Mouse (Mus musculus) kidney, postnatal 4 days (tissue): ENCODE measurements around the gene Mid1.
A peak's percentile ranks its signal among the peaks of the same experiment; 100 is the strongest.
"Not testable (repeated sequence)": the region's sequence is repeated elsewhere in the genome, so short reads cannot be mapped to it uniquely, and the experiment has no call there.

Experiments
- DNase-seq, 2 experiments: peaks; one replicate each; pipeline ENCODE4 v3.0.0; 2021; ENCODE audit warnings: mixed read lengths in 2 of 2

Gene Mid1

GRCm38 (mm10) chrX:170003536-170003935 lies 318.5 kb downstream of the Mid1 start:
- DNase-seq, result not testable (repeated sequence)

GRCm38 (mm10) chrX:170004236-170004635 lies 319.2 kb downstream of the Mid1 start:
- not testable (repeated sequence) for DNase-seq

- DNase-seq, result not testable (repeated sequence)
These were observed 319.8 kb downstream of the Mid1 start for GRCm38 (mm10) chrX:170004793-170005192.

GRCm38 (mm10) chrX:170005194-170005593 lies 320.2 kb downstream of the Mid1 start:
- DNase-seq, result peak; percentile 61 to 73

GRCm38 (mm10) chrX:170005695-170006297 lies 320.8 kb downstream of the Mid1 start:
- not testable (repeated sequence) for DNase-seq

- not testable (repeated sequence) for DNase-seq
These were observed 321.8 kb downstream of the Mid1 start for GRCm38 (mm10) chrX:170006694-170007247.

- not testable (repeated sequence) for DNase-seq
These were observed 322.6 kb downstream of the Mid1 start for GRCm38 (mm10) chrX:170007375-170008178.

- DNase-seq, result peak in 1 of 2 experiments; percentile 9
These were observed 323.1 kb downstream of the Mid1 start for GRCm38 (mm10) chrX:170008179-170008467.

GRCm38 (mm10) chrX:170008584-170008983 lies 323.6 kb downstream of the Mid1 start:
- DNase-seq, result peak in 1 of 2 experiments; percentile 65

GRCm38 (mm10) chrX:170009016-170009750 lies 324.2 kb downstream of the Mid1 start, which contains the start of gene Gm21887:
Gm21887 (plus strand) TSS chrX:170009659.
- DNase-seq, result peak; percentile 99 to 100

GRCm38 (mm10) chrX:170009801-170010221 lies 324.8 kb downstream of the Mid1 start:
- DNase-seq, result peak; percentile 100

- peak; percentile 73 to 86 for DNase-seq
These were observed 325.9 kb downstream of the Mid1 start for GRCm38 (mm10) chrX:170010581-170011528.

GRCm38 (mm10) chrX:170011529-170011879 lies 326.5 kb downstream of the Mid1 start:
- DNase-seq, result not testable (repeated sequence)

- DNase-seq, result peak in 1 of 2 experiments; percentile 15
These were observed 328.4 kb downstream of the Mid1 start for GRCm38 (mm10) chrX:170013421-170013820.

GRCm38 (mm10) chrX:170014038-170014437 lies 329.0 kb downstream of the Mid1 start:
- DNase-seq, result not testable (repeated sequence)

- DNase-seq, result not testable (repeated sequence)
These were observed 330.9 kb downstream of the Mid1 start for GRCm38 (mm10) chrX:170015883-170016282.

- DNase-seq, result peak; percentile 89 to 96
These were observed 332.6 kb downstream of the Mid1 start for GRCm38 (mm10) chrX:170017333-170018245.

- peak; percentile 66 to 76 for DNase-seq
These were observed 333.7 kb downstream of the Mid1 start for GRCm38 (mm10) chrX:170018571-170019218.

- DNase-seq, result not testable (repeated sequence)
These were observed 334.4 kb downstream of the Mid1 start for GRCm38 (mm10) chrX:170019219-170019953.
